Mouse (Mus musculus) hindbrain, embryonic 11.5 days (tissue): ENCODE measurements around the gene Cct2. TPM values are rescaled to one million over a fixed set of nuclear protein-coding genes. Genes with fewer than 3 reads are reported as not detected.

Source experiments
- ATAC-seq: fragments of 200-750 bp; cut with Nextera tagmentation; 2 replicates; pipeline ENCODE4 v1.8.0; 2017; ENCODE audit warnings: mild to moderate bottlenecking, moderate TSS enrichment, moderate library complexity; ENCODE audit not compliant: low FRiP score
- DNase-seq: peaks from one replicate; pipeline ENCODE4 v3.0.0-alpha.2; 2015; ENCODE audit warnings: low spot score
- H3K27ac ChIP-seq: fragments of 300-500 bp; sonication (generic); 2 replicates; pipeline ENCODE4 v1.5.1; 2014; ENCODE audit warnings: mild to moderate bottlenecking, low read depth, low read length
- H3K27me3 ChIP-seq: fragments of 300-500 bp; sonication (generic); 2 replicates; pipeline ENCODE4 v1.6.1; 2014; ENCODE audit warnings: mild to moderate bottlenecking, low read length, moderate library complexity, mixed read lengths; ENCODE audit not compliant: control insufficient read depth, insufficient read depth
- H3K36me3 ChIP-seq: fragments of 300-500 bp; sonication (generic); 2 replicates; pipeline ENCODE4 v1.6.1; 2014; ENCODE audit warnings: mild to moderate bottlenecking, low read length, moderate library complexity, mixed read lengths; ENCODE audit not compliant: control insufficient read depth, insufficient read depth
- H3K4me1 ChIP-seq: fragments of 300-500 bp; sonication (generic); replicated peaks from 2 replicates; pipeline ENCODE4 v1.6.1; 2014; ENCODE audit warnings: low read length, mixed read lengths; ENCODE audit not compliant: control insufficient read depth, insufficient read depth
- H3K4me2 ChIP-seq: fragments of 300-500 bp; sonication (generic); replicated peaks from 2 replicates; pipeline ENCODE4 v1.6.1; 2014; ENCODE audit warnings: mild to moderate bottlenecking, low read depth, low read length
- H3K4me3 ChIP-seq: fragments of 300-500 bp; sonication (generic); 2 replicates; pipeline ENCODE4 v1.5.1; 2014; ENCODE audit warnings: low read depth, low read length
- H3K9ac ChIP-seq: fragments of 300-500 bp; sonication (generic); 2 replicates; pipeline ENCODE4 v1.6.1; 2014; ENCODE audit warnings: low read depth, low read length
- H3K9me3 ChIP-seq: fragments of 300-500 bp; sonication (generic); 2 replicates; pipeline ENCODE4 v1.6.1; 2016; ENCODE audit warnings: low read length; ENCODE audit not compliant: control insufficient read depth
- WGBS: fragments of 180-500 bp; shearing (Covaris S2); extraction: QIAGEN DNeasy Blood & Tissue Kit; methylation state at CpG from one replicate; pipeline ENCODE4 v1.1.7; 2014; 5-methylcytosine and 5-hydroxymethylcytosine counted together
- polyA plus RNA-seq: library from polyadenylated mRNA; unstranded; fragments of >200 nt; fragmentation: Nextera tagmentation; extraction: Ambion mirVana; gene quantifications from 2 replicates; pipeline ENCODE4 v1.2.1, GENCODE M21; 2014

Cct2 gene
- polyA plus RNA-seq, result 321 and 357 TPM in 2 replicates

GRCm38 (mm10) chr10:117063254-117064021 is at the start of gene Cct2:
Gene Cct2 (minus strand): TSS chr10:117063814.
- Histone ChIP-seq H3K4me2 (peak within 1 kb of the TSS; percentile 45), H3K4me1 (no peaks in the 10 kb centered on the region), H3K4me3 (peak within 1 kb of the TSS; percentile 82), H3K27ac (peak within 1 kb of the TSS; percentile 43), H3K27me3 (no peaks in the 10 kb centered on the region), H3K9ac (peak within 1 kb of the TSS; percentile 68), H3K36me3 (peaks cover 18% of the 10 kb centered on the region), H3K9me3 (no peaks in the 10 kb centered on the region)
- DNase-seq (peak; percentile 99), ATAC-seq (peak; percentile 95)
- WGBS, result under 1% methylated on average over 67 of the region's 68 CpGs

GRCm38 (mm10) chr10:117112545-117112944 is 48.9 kb upstream of the Cct2 start:
- ATAC-seq (no peak), DNase-seq (no peak)
- 64% methylated on average over 2 of the region's 2 CpGs for WGBS
- Histone ChIP-seq H3K9ac (no peak overlapping the region), H3K4me2 (no peak overlapping the region), H3K36me3 (no peaks in the 10 kb centered on the region), H3K27me3 (no peaks in the 10 kb centered on the region), H3K27ac (no peak overlapping the region), H3K4me1 (no peaks in the 10 kb centered on the region), H3K4me3 (no peak overlapping the region), H3K9me3 (no peaks in the 10 kb centered on the region)

GRCm38 (mm10) chr10:117111455-117111854 is 47.8 kb upstream of the Cct2 start:
- H3K9ac ChIP-seq, result no peak overlapping the region
- 62% methylated on average over 7 of the region's 7 CpGs for WGBS
- no peak overlapping the region for H3K27ac ChIP-seq
- DNase-seq (peak; percentile 20), ATAC-seq (no peak)
- no peak overlapping the region for H3K4me3 ChIP-seq
- no peaks in the 10 kb centered on the region for H3K9me3 ChIP-seq
- H3K4me2 ChIP-seq, result no peak overlapping the region
- no peaks in the 10 kb centered on the region for H3K36me3 ChIP-seq
- no peaks in the 10 kb centered on the region for H3K27me3 ChIP-seq
- H3K4me1 ChIP-seq, result no peaks in the 10 kb centered on the region

DNA sequence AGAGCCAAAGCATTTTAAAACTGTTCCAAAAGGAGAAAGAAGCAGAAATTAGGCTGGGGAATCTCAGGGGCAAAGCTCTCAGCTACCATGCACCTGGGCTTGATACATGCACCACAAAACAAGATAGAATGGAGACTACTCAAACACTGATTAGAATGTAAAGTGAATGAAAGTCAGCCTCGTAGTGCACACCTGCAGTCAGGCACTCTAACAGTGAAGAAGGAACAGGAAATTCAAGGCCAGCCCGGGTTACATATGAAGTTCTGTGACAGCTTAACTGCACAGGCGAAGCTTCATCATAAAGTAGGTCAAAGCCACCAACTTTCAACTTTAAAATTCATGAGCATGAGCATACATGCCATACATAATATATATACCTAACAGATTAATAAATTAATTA is 46.7 kb upstream of the Cct2 start:
- no peaks in the 10 kb centered on the region for H3K36me3 ChIP-seq
- no peak overlapping the region for H3K4me2 ChIP-seq
- H3K4me1 ChIP-seq, result no peaks in the 10 kb centered on the region; the same call in 1 of the 2 replicates
- H3K4me3 ChIP-seq, result no peak overlapping the region
- 83% methylated on average over 3 of the region's 3 CpGs for WGBS
- H3K27ac ChIP-seq, result no peak overlapping the region
- no peak overlapping the region for H3K9ac ChIP-seq
- H3K27me3 ChIP-seq, result no peaks in the 10 kb centered on the region
- H3K9me3 ChIP-seq, result no peaks in the 10 kb centered on the region
- no peak for DNase-seq
- ATAC-seq, result no peak

- no peaks in the 10 kb centered on the region for H3K27me3 ChIP-seq
- no peak overlapping the region for H3K4me3 ChIP-seq
- H3K4me2 ChIP-seq, result no peak overlapping the region
- no peak overlapping the region for H3K27ac ChIP-seq
- DNase-seq (no peak), ATAC-seq (no peak)
- H3K36me3 ChIP-seq, result no peaks in the 10 kb centered on the region
- H3K4me1 ChIP-seq, result no peaks in the 10 kb centered on the region; the same call in 1 of the 2 replicates
- H3K9me3 ChIP-seq, result no peaks in the 10 kb centered on the region
- no peak overlapping the region for H3K9ac ChIP-seq
- WGBS, result 23% methylated on average over 3 of the region's 3 CpGs
Measured at GRCm38 (mm10) chr10:117106686-117107085, 43.1 kb upstream of the Cct2 start.

DNA sequence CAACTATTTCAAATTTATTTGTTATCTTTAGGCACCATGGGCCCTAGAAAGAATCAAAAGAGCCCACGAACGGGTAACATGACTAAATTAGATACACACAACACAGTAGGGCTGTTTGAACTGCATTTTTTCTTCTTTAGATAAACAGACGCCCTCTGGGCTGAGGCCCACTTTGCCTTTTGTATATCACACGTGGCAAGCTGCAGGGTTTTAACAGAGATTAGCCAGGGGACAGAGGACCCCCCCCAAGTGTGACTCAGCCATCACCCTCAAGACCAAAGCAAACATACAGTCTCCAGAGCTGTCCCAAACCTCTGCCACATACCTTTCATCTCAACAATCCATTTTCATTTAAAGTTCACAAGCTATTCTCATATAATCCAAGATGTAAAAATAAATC is 42.6 kb upstream of the Cct2 start:
- WGBS, result 12% methylated on average over 4 of the region's 4 CpGs
- DNase-seq (no peak), ATAC-seq (no peak)
- H3K36me3 ChIP-seq, result no peaks in the 10 kb centered on the region
- H3K9ac ChIP-seq, result no peak overlapping the region
- no peak overlapping the region for H3K4me2 ChIP-seq
- H3K27ac ChIP-seq, result no peak overlapping the region
- no peaks in the 10 kb centered on the region; the same call in 1 of the 2 replicates for H3K4me1 ChIP-seq
- H3K9me3 ChIP-seq, result no peaks in the 10 kb centered on the region
- no peak overlapping the region for H3K4me3 ChIP-seq
- no peaks in the 10 kb centered on the region for H3K27me3 ChIP-seq

DNA sequence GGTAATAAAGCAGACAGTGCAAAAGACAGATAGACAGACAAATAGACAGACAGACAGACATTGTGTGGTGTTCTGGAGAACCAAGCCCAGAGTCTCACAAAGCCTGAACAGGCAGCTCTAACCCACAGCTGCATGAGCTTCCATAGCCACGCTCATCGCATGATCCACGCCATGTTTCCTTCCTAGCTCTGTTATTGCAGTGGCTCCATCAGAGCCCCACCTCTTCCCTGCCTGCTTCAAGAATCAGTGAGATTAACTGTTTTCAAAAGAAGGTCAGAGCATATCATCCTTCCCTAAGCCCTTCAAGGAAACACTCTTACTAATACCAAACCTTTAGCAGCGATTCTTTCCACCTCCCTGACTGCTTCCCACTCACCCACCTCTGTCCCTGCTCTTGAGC is 41.4 kb upstream of the Cct2 start:
- H3K27ac ChIP-seq, result no peak overlapping the region
- ATAC-seq (no peak), DNase-seq (no peak)
- WGBS, result 65% methylated on average over 4 of the region's 4 CpGs
- no peaks in the 10 kb centered on the region for H3K36me3 ChIP-seq
- no peak overlapping the region for H3K4me3 ChIP-seq
- H3K27me3 ChIP-seq, result no peaks in the 10 kb centered on the region
- H3K4me2 ChIP-seq, result no peak overlapping the region
- no peaks in the 10 kb centered on the region for H3K9me3 ChIP-seq
- H3K9ac ChIP-seq, result no peak overlapping the region
- no peaks in the 10 kb centered on the region; the same call in 1 of the 2 replicates for H3K4me1 ChIP-seq

- DNase-seq (no peak), ATAC-seq (no peak)
- H3K9ac ChIP-seq, result no peak overlapping the region
- H3K4me2 ChIP-seq, result no peak overlapping the region
- no peaks in the 10 kb centered on the region for H3K27me3 ChIP-seq
- H3K36me3 ChIP-seq, result no peaks in the 10 kb centered on the region
- H3K4me1 ChIP-seq, result no peaks in the 10 kb centered on the region; the same call in 1 of the 2 replicates
- no peaks in the 10 kb centered on the region for H3K9me3 ChIP-seq
- no peak overlapping the region for H3K4me3 ChIP-seq
- no peak overlapping the region for H3K27ac ChIP-seq
Measured at GRCm38 (mm10) chr10:117103854-117104598, 40.4 kb upstream of the Cct2 start.
